Mouse (Mus musculus) myocyte (in vitro differentiated cells): ENCODE measurements around the gene Phyh. TPM values are rescaled to one million over a fixed set of nuclear protein-coding genes. Genes with fewer than 3 reads are reported as not detected.

Source experiments
- polyA plus RNA-seq: library from polyadenylated mRNA; unstranded; fragments of >200 nt; fragmentation: generic; extraction: Trizol; gene quantifications from one replicate; pipeline ENCODE4 v1.2.1, GENCODE M21; 2012; ENCODE audit warnings: missing spikeins

The Phyh gene
- polyA plus RNA-seq, 1 experiment, result 14.5 TPM

Other genes starting within 250 kb of the Phyh start
- not detected for gene Bend7, start 201.2 kb upstream of the Phyh start, polyA plus RNA-seq
- 15.9 TPM for gene Sephs1, start 37.5 kb upstream of the Phyh start, polyA plus RNA-seq
- 0.22 TPM for gene Ucma, start 57.1 kb downstream of the Phyh start, polyA plus RNA-seq
- gene Mcm10, start 93.8 kb downstream of the Phyh start, polyA plus RNA-seq, result 4.2 TPM
- 11.2 TPM for gene Optn, start 145.0 kb downstream of the Phyh start, polyA plus RNA-seq
- gene Ccdc3, start 218.8 kb downstream of the Phyh start, polyA plus RNA-seq, result 0.64 TPM